Mouse (Mus musculus) ES-Bruce4 (cell line): Measurements from ENCODE around the gene Tmem35b.
A peak's percentile ranks its signal among the peaks of the same experiment; 100 is the strongest.

Experiments used
- CTCF ChIP-seq: IDR thresholded peaks from one replicate; pipeline ENCODE4 v1.8.1; 2011; ENCODE audit warnings: low read depth, low read length
- EP300 ChIP-seq: IDR thresholded peaks from 2 replicates; pipeline ENCODE4 v1.6.1; 2011; ENCODE audit warnings: low read depth, low read length; ENCODE audit not compliant: insufficient read depth
- POLR2A ChIP-seq: IDR thresholded peaks from one replicate; pipeline ENCODE4 v1.8.1; 2011; ENCODE audit warnings: low read length; ENCODE audit not compliant: insufficient read depth

DNA sequence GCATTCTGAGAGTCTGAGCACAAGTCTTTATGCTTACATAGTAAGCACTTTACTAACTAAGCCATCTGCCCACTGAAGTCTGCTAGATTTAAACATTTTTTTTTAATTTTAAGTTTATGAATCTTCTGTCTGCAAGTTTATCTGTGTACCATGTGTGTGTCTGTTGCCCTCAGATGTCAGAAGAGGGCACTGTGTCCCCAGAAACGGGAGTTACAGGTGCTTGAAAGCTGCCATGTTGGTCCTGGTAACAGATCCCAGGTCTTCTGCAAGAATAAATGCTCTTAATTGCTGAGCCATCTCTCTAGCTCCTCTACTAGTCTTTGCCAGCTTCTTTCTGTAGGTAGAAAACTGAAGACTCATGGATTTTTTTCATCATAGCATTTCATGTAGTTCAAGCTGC, 48.6 kb upstream of the Tmem35b start:
- TF ChIP-seq CTCF (peak; percentile 53), EP300 (no peak), POLR2A (no peak)
